Mouse (Mus musculus) liver, adult 2 months (tissue): ENCODE measurements around the gene 1700007K13Rik. TPM values are rescaled to one million over a fixed set of nuclear protein-coding genes. Genes with fewer than 3 reads are reported as not detected.

ENCODE experiments used
- DNase-seq: peaks from one replicate; pipeline ENCODE4 v3.0.0-alpha.2; 2011; ENCODE audit warnings: low read depth, low spot score; ENCODE audit errors: extremely low read depth
- H3K27ac ChIP-seq: fragments of 200-500 bp; replicated peaks from 2 replicates; pipeline ENCODE4 v1.5.1; 2012; ENCODE audit warnings: low read depth, mild to moderate bottlenecking, control low read depth, inconsistent platforms, low read length; ENCODE audit not compliant: insufficient read depth
- H3K27me3 ChIP-seq: fragments of 200-500 bp; 2 replicates; pipeline ENCODE4 v1.6.1; 2012; ENCODE audit warnings: mild to moderate bottlenecking, moderate library complexity, low read length, inconsistent platforms; ENCODE audit not compliant: control insufficient read depth, insufficient read depth
- H3K36me3 ChIP-seq: fragments of 200-500 bp; 2 replicates; pipeline ENCODE4 v1.6.1; 2012; ENCODE audit warnings: low read length, inconsistent platforms; ENCODE audit not compliant: control insufficient read depth, insufficient read depth
- H3K4me1 ChIP-seq: fragments of 200-500 bp; 2 replicates; pipeline ENCODE4 v1.6.1; 2011; ENCODE audit warnings: low read length; ENCODE audit not compliant: control insufficient read depth, insufficient read depth
- H3K4me3 ChIP-seq: fragments of 200-500 bp; 2 replicates; pipeline ENCODE4 v1.5.1; 2011; ENCODE audit warnings: low read depth, mild to moderate bottlenecking, control low read depth, low read length, moderate library complexity; ENCODE audit not compliant: insufficient read depth
- H3K79me2 ChIP-seq: fragments of 200-500 bp; 2 replicates; pipeline ENCODE4 v1.6.1; 2012; ENCODE audit warnings: inconsistent platforms, mild to moderate bottlenecking, low read length, moderate library complexity; ENCODE audit not compliant: control insufficient read depth, insufficient read depth
- H3K9ac ChIP-seq: fragments of 200-500 bp; 2 replicates; pipeline ENCODE4 v1.6.1; 2012; ENCODE audit warnings: low read depth, mild to moderate bottlenecking, control low read depth, inconsistent platforms, low read length
- CTCF ChIP-seq: fragments of 200-500 bp; IDR thresholded peaks from 2 replicates; pipeline ENCODE4 v1.5.1; 2011; ENCODE audit warnings: low read depth, low read length, control low read depth
- POLR2A ChIP-seq: fragments of 200-500 bp; IDR thresholded peaks from 2 replicates; pipeline ENCODE4 v1.6.1; 2011; ENCODE audit warnings: low read length, control low read depth; ENCODE audit not compliant: insufficient read depth; ENCODE audit errors: extremely low read depth
- WGBS: fragments of 180-500 bp; shearing (Covaris S2); methylation state at CpG from one replicate; pipeline ENCODE4 v1.1.7; 2018; 5-methylcytosine and 5-hydroxymethylcytosine counted together
- polyA plus RNA-seq: library from polyadenylated mRNA; depleted of rRNA; stranded (reverse); fragments of >200 nt; gene quantifications from 2 replicates; pipeline ENCODE4 v1.2.3, GENCODE M21; 2012
- total RNA-seq: library from RNA; depleted of rRNA; stranded (reverse); fragments of >200 nt; gene quantifications from 2 replicates; pipeline ENCODE4 v1.2.3, GENCODE M21; 2014

1700007K13Rik gene
- total and polyA plus RNA-seq, 2 experiments, result 0.28 TPM; not detected in 1

GRCm38 (mm10) chr2:28440842-28441241, 25.3 kb downstream of the 1700007K13Rik start:
- WGBS, result 70% methylated on average over 6 of the region's 6 CpGs
- no peak overlapping the region for H3K4me3 ChIP-seq
- no peak for DNase-seq
- no peak overlapping the region for H3K9ac ChIP-seq
- H3K36me3 ChIP-seq, result no peaks in the 10 kb centered on the region
- TF ChIP-seq CTCF, result no peak
- no peak for TF ChIP-seq POLR2A
- no peaks in the 10 kb centered on the region for H3K27me3 ChIP-seq
- H3K4me1 ChIP-seq, result no peaks in the 10 kb centered on the region; the same call in 1 of the 2 replicates
- H3K27ac ChIP-seq, result no peak overlapping the region
- H3K79me2 ChIP-seq, result no peaks in the 10 kb centered on the region

DNA sequence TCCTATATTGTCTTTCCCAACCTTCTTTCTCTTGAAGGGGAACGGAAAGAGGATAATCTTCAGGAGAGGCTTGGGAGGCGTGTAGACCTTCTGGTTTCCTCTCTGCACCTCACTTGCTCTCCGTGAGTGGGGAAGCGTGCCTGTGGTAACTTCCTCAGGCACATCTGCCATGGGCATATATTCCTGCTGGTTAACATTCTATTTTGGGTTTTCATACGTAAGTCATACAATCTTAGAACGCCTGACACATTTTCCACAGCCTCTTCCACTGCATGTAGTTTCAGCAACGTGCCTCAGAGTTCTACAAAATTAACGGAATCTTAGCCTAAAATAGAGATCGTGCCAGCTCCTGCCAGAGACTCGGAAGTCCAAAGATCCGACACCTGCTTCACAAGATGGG, 30.7 kb downstream of the 1700007K13Rik start:
- no peaks in the 10 kb centered on the region for H3K36me3 ChIP-seq
- no peaks in the 10 kb centered on the region for H3K79me2 ChIP-seq
- H3K4me3 ChIP-seq, result no peak overlapping the region
- 86% methylated on average over 11 of the region's 11 CpGs for whole genome bisulfite sequencing
- H3K9ac ChIP-seq, result no peak overlapping the region
- H3K27me3 ChIP-seq, result no peaks in the 10 kb centered on the region
- DNase-seq, result no peak
- TF ChIP-seq CTCF (no peak), POLR2A (no peak)
- H3K4me1 ChIP-seq, result peaks cover 1% of the 10 kb centered on the region; the same call in 1 of the 2 replicates
- H3K27ac ChIP-seq, result no peak overlapping the region

GRCm38 (mm10) chr2:28433512-28433911, 32.6 kb downstream of the 1700007K13Rik start:
- H3K36me3 ChIP-seq, result no peaks in the 10 kb centered on the region
- no peak for TF ChIP-seq POLR2A
- TF ChIP-seq CTCF, result no peak
- no peaks in the 10 kb centered on the region for H3K79me2 ChIP-seq
- H3K4me3 ChIP-seq, result no peak overlapping the region
- no peak overlapping the region for H3K9ac ChIP-seq
- no peak overlapping the region for H3K27ac ChIP-seq
- peaks cover 1% of the 10 kb centered on the region; the same call in 1 of the 2 replicates for H3K4me1 ChIP-seq
- DNase-seq, result no peak
- H3K27me3 ChIP-seq, result no peaks in the 10 kb centered on the region
- no CpG with 5 or more reads among the region's 2 CpGs for WGBS

GRCm38 (mm10) chr2:28432811-28433210, 33.3 kb downstream of the 1700007K13Rik start:
- Histone ChIP-seq H3K27ac (no peak overlapping the region), H3K9ac (no peak overlapping the region), H3K4me1 (peaks cover 1% of the 10 kb centered on the region; the same call in 1 of the 2 replicates), H3K27me3 (no peaks in the 10 kb centered on the region), H3K36me3 (no peaks in the 10 kb centered on the region), H3K4me3 (no peak overlapping the region), H3K79me2 (no peaks in the 10 kb centered on the region)
- 31% methylated on average over 1 of the region's 1 CpGs for WGBS
- DNase-seq, result no peak
- TF ChIP-seq POLR2A, result no peak
- no peak for TF ChIP-seq CTCF

GRCm38 (mm10) chr2:28430846-28431245, 35.3 kb downstream of the 1700007K13Rik start:
- Histone ChIP-seq H3K36me3 (no peaks in the 10 kb centered on the region), H3K27me3 (no peaks in the 10 kb centered on the region), H3K27ac (no peak overlapping the region), H3K79me2 (no peaks in the 10 kb centered on the region), H3K4me3 (no peak overlapping the region), H3K4me1 (peaks cover 1% of the 10 kb centered on the region; the same call in 1 of the 2 replicates), H3K9ac (no peak overlapping the region)
- DNase-seq, result no peak
- no peak for TF ChIP-seq CTCF
- TF ChIP-seq POLR2A, result no peak
- 50% methylated on average over 6 of the region's 6 CpGs for WGBS

- DNase-seq, result no peak
- H3K27me3 ChIP-seq, result no peaks in the 10 kb centered on the region
- no peaks in the 10 kb centered on the region for H3K4me1 ChIP-seq
- no peak overlapping the region for H3K9ac ChIP-seq
- no peak overlapping the region for H3K4me3 ChIP-seq
- H3K36me3 ChIP-seq, result no peaks in the 10 kb centered on the region
- WGBS, result 81% methylated on average over 6 of the region's 6 CpGs
- H3K27ac ChIP-seq, result no peak overlapping the region
- TF ChIP-seq CTCF, result no peak
- TF ChIP-seq POLR2A, result no peak
- H3K79me2 ChIP-seq, result no peaks in the 10 kb centered on the region
Observed at GRCm38 (mm10) chr2:28427226-28427625, 38.9 kb downstream of the 1700007K13Rik start.
